Mouse (Mus musculus): Measurements from ENCODE around the gene Adprm. TPM values are rescaled to one million over a fixed set of nuclear protein-coding genes. Genes with fewer than 3 reads are reported as not detected.

Adprm gene
- polyA plus RNA-seq, 1 experiment from 2014 or later = 18.5 TPM

DNA sequence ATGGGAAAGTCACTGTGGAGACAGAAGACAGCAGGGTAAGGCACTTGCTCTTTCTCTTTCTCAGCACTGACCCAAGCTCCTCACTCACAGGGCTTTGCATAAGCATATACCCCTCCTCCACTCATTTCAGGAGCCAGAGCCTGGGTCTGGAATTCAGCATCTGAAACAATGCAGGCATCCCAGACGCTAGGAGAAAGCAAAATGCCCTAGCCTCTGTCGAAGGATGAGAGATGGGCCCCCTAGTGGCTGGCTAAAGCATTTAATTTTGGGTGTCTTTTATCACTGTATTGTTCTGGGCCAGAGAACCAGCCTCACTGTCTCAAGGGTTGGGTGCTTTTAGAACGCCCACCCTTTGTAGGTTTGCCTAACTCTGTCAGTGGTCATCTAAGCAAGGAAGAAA lies 27.8 kb upstream of the Adprm start:
- 3% methylated on average over 3 of the region's 3 CpGs for WGBS
- peaks cover 24% of the 10 kb centered on the region for H3K27me3 ChIP-seq (replicated peaks; ENCODE audit: control insufficient read depth, insufficient read depth, low read length)
- H3K4me1 ChIP-seq (replicated peaks; ENCODE audit: control insufficient read depth, insufficient read depth, low read length) = no peaks in the 10 kb centered on the region
- H3K9me3 ChIP-seq (ENCODE audit: control insufficient read depth, low read length) = no peaks in the 10 kb centered on the region
- no peak overlapping the region for H3K4me3 ChIP-seq (ENCODE audit: low read depth, low read length)
- H3K9ac ChIP-seq (ENCODE audit: low read depth, low read length) = no peak overlapping the region
- no peak overlapping the region for H3K4me2 ChIP-seq
- ATAC-seq (replicated peaks; ENCODE audit: low FRiP score) (peak; percentile 31; the same call in 1 of the 2 replicates), DNase-seq (ENCODE audit: low spot score) (no peak)
- no peaks in the 10 kb centered on the region for H3K36me3 ChIP-seq (ENCODE audit: control insufficient read depth, insufficient read depth, low read length)
- no peak overlapping the region for H3K27ac ChIP-seq (ENCODE audit: low read depth, low read length)

DNA sequence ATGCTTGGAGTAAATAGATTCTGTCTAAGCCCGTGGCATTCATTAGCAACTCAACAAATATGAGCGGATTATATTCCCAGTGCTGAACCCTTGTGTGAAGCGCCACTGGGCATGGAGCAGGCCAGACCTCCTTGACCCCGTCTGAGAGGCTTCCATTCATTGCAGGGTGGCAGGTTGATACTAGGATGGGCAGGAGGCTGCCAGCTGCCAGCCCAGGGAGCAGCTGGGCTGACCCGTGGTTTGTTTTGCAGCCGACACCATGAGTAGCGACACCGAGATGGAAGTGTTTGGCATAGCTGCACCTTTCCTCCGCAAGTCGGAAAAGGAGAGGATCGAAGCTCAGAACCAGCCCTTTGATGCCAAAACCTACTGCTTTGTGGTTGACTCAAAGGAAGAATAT lies 27.3 kb upstream of the Adprm start:
- DNase-seq (ENCODE audit: low spot score) (no peak), ATAC-seq (replicated peaks; ENCODE audit: low FRiP score) (no peak)
- Histone ChIP-seq H3K4me3 (ENCODE audit: low read depth, low read length) (no peak overlapping the region), H3K36me3 (ENCODE audit: control insufficient read depth, insufficient read depth, low read length) (no peaks in the 10 kb centered on the region), H3K9me3 (ENCODE audit: control insufficient read depth, low read length) (no peaks in the 10 kb centered on the region), H3K4me1 (replicated peaks; ENCODE audit: control insufficient read depth, insufficient read depth, low read length) (no peaks in the 10 kb centered on the region), H3K4me2 (no peak overlapping the region), H3K9ac (ENCODE audit: low read depth, low read length) (no peak overlapping the region), H3K27me3 (replicated peaks; ENCODE audit: control insufficient read depth, insufficient read depth, low read length) (peaks cover 21% of the 10 kb centered on the region), H3K27ac (ENCODE audit: low read depth, low read length) (no peak overlapping the region)
- WGBS = 70% methylated on average over 11 of the region's 11 CpGs

DNA sequence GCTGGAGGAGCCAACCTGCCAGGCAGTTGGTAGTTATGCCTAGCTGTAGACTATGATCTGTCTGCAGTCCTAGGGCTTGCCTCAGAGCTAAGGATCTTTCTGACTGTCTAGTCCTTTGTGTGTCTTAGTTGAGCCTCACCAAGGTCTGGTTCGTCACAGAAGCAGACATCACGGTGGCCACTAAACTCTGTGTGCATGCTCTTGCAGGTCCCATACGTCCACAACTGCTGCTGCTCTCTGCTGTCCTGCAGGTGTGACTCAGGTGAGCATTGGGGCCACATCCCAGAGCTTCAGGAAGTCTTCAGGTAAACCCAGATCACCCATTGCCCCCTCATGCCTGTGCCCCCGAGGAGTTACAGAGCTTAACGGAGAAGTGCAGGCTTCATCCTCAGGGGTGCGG lies 26.5 kb upstream of the Adprm start:
- Histone ChIP-seq H3K4me2 (no peak overlapping the region), H3K27me3 (replicated peaks; ENCODE audit: control insufficient read depth, insufficient read depth, low read length) (peaks cover 13% of the 10 kb centered on the region), H3K27ac (ENCODE audit: low read depth, low read length) (no peak overlapping the region), H3K4me1 (replicated peaks; ENCODE audit: control insufficient read depth, insufficient read depth, low read length) (no peaks in the 10 kb centered on the region), H3K9ac (ENCODE audit: low read depth, low read length) (no peak overlapping the region), H3K4me3 (ENCODE audit: low read depth, low read length) (no peak overlapping the region), H3K9me3 (ENCODE audit: control insufficient read depth, low read length) (no peaks in the 10 kb centered on the region), H3K36me3 (ENCODE audit: control insufficient read depth, insufficient read depth, low read length) (no peaks in the 10 kb centered on the region)
- ATAC-seq (replicated peaks; ENCODE audit: low FRiP score) = no peak
- no peak for DNase-seq (ENCODE audit: low spot score)
- WGBS = 89% methylated on average over 6 of the region's 6 CpGs

GRCm38 (mm10) chr11:67078000-67078399 lies 25.6 kb upstream of the Adprm start, which contains the start of gene Myh3:
Myh3 (plus strand) TSS chr11:67078300.
- Histone ChIP-seq H3K4me2 (no peak within 1 kb of the TSS), H3K9me3 (ENCODE audit: control insufficient read depth, low read length) (no peaks in the 10 kb centered on the region), H3K36me3 (ENCODE audit: control insufficient read depth, insufficient read depth, low read length) (no peaks in the 10 kb centered on the region), H3K27me3 (replicated peaks; ENCODE audit: control insufficient read depth, insufficient read depth, low read length) (peaks cover 4% of the 10 kb centered on the region), H3K9ac (ENCODE audit: low read depth, low read length) (no peak within 1 kb of the TSS), H3K4me3 (ENCODE audit: low read depth, low read length) (no peak within 1 kb of the TSS), H3K27ac (ENCODE audit: low read depth, low read length) (no peak within 1 kb of the TSS), H3K4me1 (replicated peaks; ENCODE audit: control insufficient read depth, insufficient read depth, low read length) (no peaks in the 10 kb centered on the region)
- WGBS = 90% methylated on average over 5 of the region's 5 CpGs
- DNase-seq (ENCODE audit: low spot score) = no peak
- no peak for ATAC-seq (replicated peaks; ENCODE audit: low FRiP score)

- ATAC-seq (replicated peaks; ENCODE audit: low FRiP score) (no peak), DNase-seq (ENCODE audit: low spot score) (no peak)
- Histone ChIP-seq H3K4me3 (ENCODE audit: low read depth, low read length) (no peak overlapping the region), H3K9me3 (ENCODE audit: control insufficient read depth, low read length) (no peaks in the 10 kb centered on the region), H3K27ac (ENCODE audit: low read depth, low read length) (no peak overlapping the region), H3K27me3 (replicated peaks; ENCODE audit: control insufficient read depth, insufficient read depth, low read length) (no peaks in the 10 kb centered on the region), H3K4me1 (replicated peaks; ENCODE audit: control insufficient read depth, insufficient read depth, low read length) (no peaks in the 10 kb centered on the region), H3K36me3 (ENCODE audit: control insufficient read depth, insufficient read depth, low read length) (no peaks in the 10 kb centered on the region), H3K4me2 (no peak overlapping the region), H3K9ac (ENCODE audit: low read depth, low read length) (no peak overlapping the region)
- 36% methylated on average over 3 of the region's 3 CpGs for WGBS
Observed at GRCm38 (mm10) chr11:67077435-67077834, 25.0 kb upstream of the Adprm start.

GRCm38 (mm10) chr11:67076781-67077180 lies 24.4 kb upstream of the Adprm start:
- Histone ChIP-seq H3K4me3 (ENCODE audit: low read depth, low read length) (no peak overlapping the region), H3K27ac (ENCODE audit: low read depth, low read length) (no peak overlapping the region), H3K4me1 (replicated peaks; ENCODE audit: control insufficient read depth, insufficient read depth, low read length) (no peaks in the 10 kb centered on the region), H3K9me3 (ENCODE audit: control insufficient read depth, low read length) (no peaks in the 10 kb centered on the region), H3K36me3 (ENCODE audit: control insufficient read depth, insufficient read depth, low read length) (no peaks in the 10 kb centered on the region), H3K4me2 (no peak overlapping the region), H3K9ac (ENCODE audit: low read depth, low read length) (no peak overlapping the region), H3K27me3 (replicated peaks; ENCODE audit: control insufficient read depth, insufficient read depth, low read length) (no peaks in the 10 kb centered on the region)
- WGBS = 77% methylated on average over 5 of the region's 5 CpGs
- no peak for DNase-seq (ENCODE audit: low spot score)
- ATAC-seq (replicated peaks; ENCODE audit: low FRiP score) = no peak

DNA sequence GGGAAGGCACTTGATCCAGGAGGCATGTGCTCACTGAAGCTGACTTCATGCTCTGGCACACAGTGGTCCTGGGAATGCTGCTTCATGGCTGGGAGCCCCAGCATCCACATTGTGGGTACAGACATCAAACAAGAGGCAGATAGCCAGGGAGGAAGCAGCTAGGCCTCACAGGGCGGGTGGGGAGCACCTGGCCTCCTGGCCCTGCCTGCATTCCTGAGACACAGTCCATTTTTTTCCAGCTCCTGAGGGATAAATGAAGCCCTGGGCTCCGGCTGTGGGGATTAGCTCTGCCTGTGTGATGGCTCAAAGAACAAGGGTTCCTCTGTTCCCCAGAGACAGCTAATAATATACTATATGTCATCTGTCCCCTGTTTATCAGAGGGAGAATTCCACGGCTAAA lies 22.6 kb upstream of the Adprm start:
- Histone ChIP-seq H3K9ac (ENCODE audit: low read depth, low read length) (no peak overlapping the region), H3K27ac (ENCODE audit: low read depth, low read length) (no peak overlapping the region), H3K4me1 (replicated peaks; ENCODE audit: control insufficient read depth, insufficient read depth, low read length) (no peaks in the 10 kb centered on the region), H3K4me3 (ENCODE audit: low read depth, low read length) (no peak overlapping the region), H3K27me3 (replicated peaks; ENCODE audit: control insufficient read depth, insufficient read depth, low read length) (no peaks in the 10 kb centered on the region), H3K9me3 (ENCODE audit: control insufficient read depth, low read length) (no peaks in the 10 kb centered on the region), H3K36me3 (ENCODE audit: control insufficient read depth, insufficient read depth, low read length) (no peaks in the 10 kb centered on the region), H3K4me2 (no peak overlapping the region)
- ATAC-seq (replicated peaks; ENCODE audit: low FRiP score) = no peak
- WGBS = 62% methylated on average over 3 of the region's 3 CpGs
- DNase-seq (ENCODE audit: low spot score) = no peak

GRCm38 (mm10) chr11:67072615-67073130 lies 20.3 kb upstream of the Adprm start:
- 72% methylated on average over 15 of the region's 15 CpGs for whole genome bisulfite sequencing
- no peaks in the 10 kb centered on the region; the same call in 1 of the 2 replicates for H3K36me3 ChIP-seq (ENCODE audit: control insufficient read depth, insufficient read depth, low read length)
- DNase-seq (ENCODE audit: low spot score) (no peak), ATAC-seq (replicated peaks; ENCODE audit: low FRiP score) (no peak)
- H3K27me3 ChIP-seq (replicated peaks; ENCODE audit: control insufficient read depth, insufficient read depth, low read length) = no peaks in the 10 kb centered on the region
- no peak overlapping the region for H3K27ac ChIP-seq (ENCODE audit: low read depth, low read length)
- H3K4me3 ChIP-seq (ENCODE audit: low read depth, low read length) = no peak overlapping the region
- H3K4me1 ChIP-seq (replicated peaks; ENCODE audit: control insufficient read depth, insufficient read depth, low read length) = no peaks in the 10 kb centered on the region
- no peaks in the 10 kb centered on the region for H3K9me3 ChIP-seq (ENCODE audit: control insufficient read depth, low read length)
- H3K9ac ChIP-seq (ENCODE audit: low read depth, low read length) = no peak overlapping the region
- H3K4me2 ChIP-seq = no peak overlapping the region

- Histone ChIP-seq H3K9me3 (ENCODE audit: control insufficient read depth, low read length) (no peaks in the 10 kb centered on the region), H3K4me3 (ENCODE audit: low read depth, low read length) (no peak overlapping the region), H3K9ac (ENCODE audit: low read depth, low read length) (no peak overlapping the region), H3K4me1 (replicated peaks; ENCODE audit: control insufficient read depth, insufficient read depth, low read length) (no peaks in the 10 kb centered on the region), H3K36me3 (ENCODE audit: control insufficient read depth, insufficient read depth, low read length) (peaks cover 12% of the 10 kb centered on the region; the same call in 1 of the 2 replicates), H3K27ac (ENCODE audit: low read depth, low read length) (no peak overlapping the region), H3K4me2 (no peak overlapping the region), H3K27me3 (replicated peaks; ENCODE audit: control insufficient read depth, insufficient read depth, low read length) (no peaks in the 10 kb centered on the region)
- DNase-seq (ENCODE audit: low spot score) = no peak
- ATAC-seq (replicated peaks; ENCODE audit: low FRiP score) = no peak
- 82% methylated on average over 3 of the region's 3 CpGs for WGBS
Observed at GRCm38 (mm10) chr11:67067741-67068140, 15.3 kb upstream of the Adprm start.
